Mouse (Mus musculus): ENCODE results near the gene Clmn.

Gene Clmn

DNA sequence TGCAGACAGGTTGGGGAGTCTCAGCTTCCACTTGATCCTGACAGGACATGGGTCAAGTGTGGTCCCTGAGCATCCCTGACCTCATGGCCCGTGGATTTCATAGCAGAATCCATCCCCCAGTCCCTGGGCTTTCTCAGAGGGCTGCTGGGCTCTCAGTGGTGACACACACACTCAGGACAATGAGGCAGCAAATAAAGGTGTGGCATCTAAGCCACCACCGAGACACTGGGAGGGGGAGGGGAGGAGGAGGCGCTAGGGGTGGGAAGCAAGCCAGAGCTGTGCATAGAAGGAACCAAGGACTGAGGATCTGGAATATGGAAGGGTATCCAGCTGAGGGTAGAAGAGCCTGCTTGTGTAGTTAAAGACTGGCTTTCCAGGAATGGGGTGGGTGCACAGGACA, 11.2 kb upstream of the Clmn start:
- DNase-seq = no peak

DNA sequence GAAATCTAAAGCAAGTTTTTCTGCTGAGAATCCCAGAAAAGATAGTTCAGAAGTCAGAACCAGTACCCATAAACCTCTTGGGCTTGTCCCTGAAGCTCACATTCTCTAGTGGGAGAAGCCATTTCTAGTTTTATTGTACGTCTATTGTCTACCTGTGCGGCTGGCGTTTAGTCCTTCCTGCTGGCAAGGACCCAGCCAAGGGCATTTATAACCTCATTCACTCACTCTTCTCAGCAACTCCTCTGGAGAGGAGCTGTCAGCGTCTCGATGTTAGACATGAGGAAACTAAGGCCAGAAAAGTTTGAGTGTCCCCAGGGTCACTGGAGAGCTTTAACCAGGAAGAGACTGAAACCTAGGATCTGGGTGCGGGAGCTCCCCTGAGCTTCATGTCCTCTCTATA, 7.1 kb upstream of the Clmn start:
- no peak for DNase-seq

DNA sequence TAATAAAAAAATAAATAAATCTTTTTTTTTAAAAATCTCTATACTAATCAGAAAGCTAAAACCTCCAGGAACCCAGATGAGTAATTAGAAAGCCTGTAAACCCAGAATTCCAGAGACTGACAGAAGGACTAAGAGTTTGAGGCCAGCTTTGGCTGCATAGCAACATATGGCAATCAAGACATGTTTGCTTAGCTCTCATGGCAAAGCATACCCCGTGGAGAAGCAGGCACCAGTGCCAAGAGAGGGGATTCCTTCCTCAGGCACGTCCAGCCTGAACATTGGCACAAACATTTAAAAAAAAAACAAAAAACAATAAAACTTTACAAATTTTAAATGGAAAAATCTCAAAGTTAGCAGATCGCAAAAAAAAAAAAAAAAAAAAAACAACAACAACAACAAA, 4.9 kb upstream of the Clmn start:
- DNase-seq = no peak

DNA sequence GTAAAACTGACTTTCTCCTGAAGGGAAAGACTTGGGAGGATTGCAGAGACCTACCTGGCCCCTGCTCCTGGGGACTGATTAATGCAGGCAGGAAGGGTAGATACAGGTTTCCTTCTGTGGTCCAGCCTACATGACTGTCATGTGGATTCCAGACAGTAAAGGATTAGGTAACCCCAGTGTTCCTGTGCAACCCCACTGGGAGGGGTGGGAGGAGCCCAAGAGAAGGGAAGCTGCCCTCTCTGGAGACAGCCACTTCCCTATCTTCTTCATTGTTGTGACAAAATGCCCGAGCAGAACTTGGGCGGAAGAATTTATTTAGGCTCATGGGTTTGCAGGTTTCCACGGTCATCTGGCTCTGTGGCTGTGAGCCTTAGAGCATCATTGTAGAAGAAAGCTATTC, 3.6 kb upstream of the Clmn start:
- no peak for DNase-seq

DNA sequence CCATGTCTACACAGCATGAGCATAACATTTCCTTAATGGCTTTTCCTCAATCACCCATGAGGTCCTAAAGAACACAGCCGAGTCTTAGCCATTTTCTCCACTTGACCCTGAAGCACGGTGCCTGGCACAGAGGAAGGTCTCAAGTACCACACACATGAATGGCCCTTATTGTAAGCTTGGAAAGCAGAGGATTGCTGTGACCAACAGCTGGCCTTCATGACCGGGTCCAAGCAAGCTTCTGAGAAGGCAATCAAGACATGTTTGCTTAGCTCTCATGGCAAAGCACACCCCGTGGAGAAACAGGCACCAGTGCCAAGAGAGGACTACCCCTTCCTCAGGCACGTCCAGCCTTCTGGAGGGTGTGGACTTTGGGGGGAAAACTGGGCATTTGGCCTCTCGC, 3.0 kb upstream of the Clmn start:
- no peak for DNase-seq

DNA sequence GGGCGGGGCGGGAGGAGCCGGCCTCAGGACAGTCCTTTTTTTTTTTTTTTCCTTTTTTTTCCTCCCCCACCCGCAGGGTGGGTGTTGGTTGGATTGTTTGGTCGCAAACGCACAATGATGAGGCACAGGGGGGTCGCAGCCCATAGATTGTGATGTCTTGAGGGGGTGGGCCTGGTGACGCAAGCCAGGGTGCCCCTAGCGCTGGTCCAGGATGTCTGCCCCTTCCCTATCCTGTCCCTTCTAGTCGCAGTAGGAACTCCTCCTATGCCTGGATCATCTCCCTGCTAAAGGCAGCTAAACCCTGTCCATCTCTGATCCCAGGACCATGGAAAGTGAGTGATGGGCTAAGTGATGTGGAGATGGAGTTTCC, 275 bp upstream of the Clmn start:
- no peak for DNase-seq

DNA sequence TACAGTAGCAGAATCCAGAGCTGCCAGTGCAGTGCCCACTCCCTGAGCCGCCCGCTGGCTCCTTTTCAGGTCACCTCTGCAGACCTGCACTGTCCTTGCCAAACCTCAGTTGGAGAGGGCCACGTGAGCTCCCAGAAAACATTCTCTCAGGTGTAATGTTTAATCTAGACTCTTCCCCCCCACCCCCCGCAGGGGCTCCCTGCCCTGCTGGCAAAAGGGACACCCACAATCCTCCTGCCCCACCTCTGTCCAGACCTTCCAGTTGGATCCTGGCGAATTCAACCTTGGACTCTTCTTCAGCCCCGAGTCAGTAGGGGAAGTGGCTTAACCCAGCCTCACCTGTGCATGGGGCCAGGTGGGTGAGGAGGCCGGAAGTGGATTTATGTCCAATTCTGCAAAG, 1.2 kb downstream of the Clmn start:
- peak; percentile 89 to 92 for DNase-seq

DNA sequence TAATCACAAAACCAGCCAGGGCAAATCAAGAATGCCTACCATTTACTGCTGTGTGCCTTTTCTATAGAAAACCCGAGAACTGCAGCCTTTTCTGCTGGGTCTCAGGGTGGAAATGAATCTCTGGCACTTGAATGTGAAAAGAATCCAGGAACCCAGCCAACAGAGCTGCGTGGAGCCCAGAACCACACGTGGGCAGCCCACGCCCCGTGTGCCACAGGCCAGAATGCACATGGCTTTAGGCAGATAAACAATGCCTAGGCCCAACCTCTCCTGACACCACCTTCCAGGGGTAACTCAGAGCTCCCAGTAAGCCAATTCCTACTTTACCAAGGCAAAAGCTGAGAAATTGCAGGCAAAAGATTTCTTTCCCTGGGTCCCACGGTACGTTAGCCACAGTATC, 5.7 kb downstream of the Clmn start:
- no peak for DNase-seq

DNA sequence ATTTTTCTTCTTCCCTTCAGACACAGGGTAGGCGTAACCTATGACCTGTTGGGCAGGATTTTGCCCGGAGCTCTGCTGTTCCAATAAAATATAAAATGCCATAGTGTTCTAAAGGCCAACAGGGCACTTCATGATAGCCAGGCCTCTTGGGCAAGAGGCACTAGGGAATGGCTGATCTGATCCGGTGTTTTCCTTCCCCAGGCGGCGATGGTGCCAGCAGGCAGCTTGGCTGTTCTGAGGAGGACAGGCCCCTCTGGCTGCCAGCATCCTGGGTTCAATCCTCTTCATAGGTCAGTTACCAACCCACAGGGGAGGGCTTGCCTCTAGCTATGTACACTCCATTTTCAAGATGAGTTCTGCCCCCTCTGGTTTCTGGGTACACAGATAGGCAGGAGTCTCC, 6.1 kb downstream of the Clmn start:
- DNase-seq = no peak

DNA sequence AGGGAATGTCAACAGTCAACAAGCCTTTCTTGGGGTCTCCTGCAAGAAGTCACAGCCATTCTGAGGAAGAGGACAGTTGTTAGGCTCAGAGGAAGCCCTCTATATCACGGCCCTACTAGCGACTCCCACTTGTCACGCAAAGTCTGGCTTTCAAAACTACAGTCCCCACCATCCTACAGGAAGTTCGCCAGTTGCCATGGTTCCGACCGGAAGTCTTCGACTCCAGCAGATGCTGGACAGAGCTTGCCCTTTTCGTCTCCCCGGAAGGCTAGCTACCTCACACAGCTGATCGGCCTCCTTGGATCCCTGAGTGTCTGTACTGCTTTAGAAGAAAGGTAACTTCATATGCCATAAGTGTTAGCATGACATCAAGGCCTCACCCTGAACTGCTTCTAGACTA, 7.3 kb downstream of the Clmn start:
- no peak for DNase-seq

DNA sequence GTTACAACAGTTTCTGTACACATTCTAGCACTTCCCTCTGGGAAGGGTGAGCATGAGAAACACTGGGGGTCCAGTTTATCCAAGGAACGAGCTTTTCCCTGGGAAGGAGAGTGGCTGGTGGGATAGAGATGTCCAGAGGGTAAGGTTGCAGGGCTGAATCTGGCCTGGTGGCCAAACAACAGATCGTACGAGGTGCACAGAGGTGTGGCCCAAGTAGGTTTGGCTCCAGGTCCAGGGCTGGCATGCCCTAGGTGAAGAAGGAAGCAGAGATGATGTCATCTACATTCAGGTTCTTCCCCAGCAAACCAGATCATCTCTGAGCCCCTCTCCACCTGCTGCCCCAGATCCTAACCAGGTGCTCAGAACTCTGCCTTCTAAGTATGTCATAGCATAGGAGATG, 8.3 kb downstream of the Clmn start:
- no peak for DNase-seq

DNA sequence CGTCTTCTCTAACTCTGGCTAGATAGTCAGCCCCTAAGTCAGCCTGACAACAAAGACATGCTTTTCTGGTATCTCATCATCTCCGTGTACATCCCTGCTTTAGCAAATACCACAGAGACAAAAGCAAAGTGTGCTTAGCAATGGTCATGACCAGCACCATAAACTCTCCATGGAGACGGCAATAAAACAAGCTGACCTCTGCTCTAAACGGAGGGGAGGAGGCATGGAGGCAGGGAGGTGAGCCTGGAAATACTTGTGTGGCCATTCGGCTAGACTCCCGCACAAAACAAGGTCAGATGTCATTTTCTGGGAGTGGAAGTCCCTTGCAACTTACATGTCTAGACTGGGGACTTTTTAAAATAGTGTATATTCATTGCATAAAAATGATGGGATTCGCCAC, 9.3 kb downstream of the Clmn start:
- no peak for DNase-seq

DNA sequence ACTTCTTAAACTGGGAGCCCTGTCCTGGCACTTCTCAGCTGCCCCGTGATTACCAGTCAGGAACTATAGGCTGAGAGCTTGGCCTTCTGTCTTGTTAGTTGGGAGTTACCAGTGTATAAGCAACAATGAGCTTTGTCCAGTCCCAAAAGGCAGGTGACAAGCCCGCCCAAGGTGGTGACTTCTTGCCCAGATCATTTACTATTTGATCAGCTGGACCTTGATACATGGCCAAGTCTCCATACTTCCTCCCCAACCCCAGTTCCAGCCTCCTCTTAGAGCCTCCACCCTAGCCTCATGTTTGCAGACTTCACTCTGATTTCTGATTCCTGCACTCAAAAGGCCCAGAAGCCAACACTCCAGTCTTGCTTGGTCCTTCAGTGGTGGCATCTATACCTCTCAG, 10.1 kb downstream of the Clmn start:
- DNase-seq = no peak

DNA sequence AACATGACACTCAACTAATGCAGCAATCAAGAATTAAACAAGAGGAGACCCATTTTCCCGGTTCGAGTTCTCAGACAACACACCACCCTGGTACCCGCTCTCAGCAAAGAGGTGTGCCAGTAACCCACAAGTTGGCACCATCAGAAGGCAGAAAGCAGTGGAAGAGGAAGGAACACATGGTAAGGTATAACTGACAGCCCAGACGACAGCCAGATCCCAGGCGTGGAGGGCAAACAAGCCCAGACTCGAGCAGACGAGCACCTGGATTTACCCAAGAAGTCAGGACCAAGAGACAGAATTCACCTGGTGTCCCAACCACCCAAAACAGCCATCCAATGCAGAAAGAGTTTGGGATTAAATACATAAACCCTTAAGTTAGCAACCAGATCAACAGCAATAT, 11.5 kb downstream of the Clmn start:
- no peak for DNase-seq

DNA sequence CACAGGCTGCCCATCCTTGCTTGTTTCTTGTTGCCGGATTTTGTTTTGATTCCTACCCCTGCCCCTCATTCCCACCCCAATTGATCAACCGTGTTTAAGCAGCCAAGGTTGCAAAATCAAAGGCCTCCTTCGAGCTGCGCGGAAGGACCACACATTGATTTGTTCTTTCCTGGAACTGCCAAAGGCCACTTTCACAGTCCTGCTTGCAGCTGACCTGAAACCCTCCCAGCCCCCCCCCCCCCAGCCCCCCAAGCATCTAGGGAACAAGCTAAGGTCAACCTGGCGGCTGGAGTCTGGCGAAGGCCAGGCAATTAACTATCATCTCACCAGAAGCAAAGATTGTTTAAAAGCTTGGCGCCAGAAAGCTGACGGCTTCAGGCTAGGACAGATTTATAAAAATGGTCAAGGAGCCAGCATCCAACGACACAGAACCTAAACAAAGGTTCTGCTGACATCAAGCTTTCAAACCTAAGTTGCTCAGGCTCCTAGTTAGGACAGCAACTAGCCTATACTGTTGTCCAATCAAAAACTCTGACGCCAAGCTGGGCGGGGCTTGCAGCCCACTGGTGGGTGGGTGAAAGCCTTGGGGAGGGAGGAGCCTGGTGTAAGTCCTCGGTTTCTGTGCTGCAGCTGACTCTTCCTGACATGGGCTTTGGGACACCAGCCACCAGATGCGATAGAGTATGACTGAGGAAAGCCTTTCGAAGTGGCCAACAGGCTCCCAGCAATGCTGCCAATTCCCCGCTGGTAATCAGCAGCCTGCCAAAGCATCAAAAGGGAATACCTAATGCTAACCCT, 13.0 kb downstream of the Clmn start:
- DNase-seq = peak in 1 of 2 experiments; percentile 57

DNA sequence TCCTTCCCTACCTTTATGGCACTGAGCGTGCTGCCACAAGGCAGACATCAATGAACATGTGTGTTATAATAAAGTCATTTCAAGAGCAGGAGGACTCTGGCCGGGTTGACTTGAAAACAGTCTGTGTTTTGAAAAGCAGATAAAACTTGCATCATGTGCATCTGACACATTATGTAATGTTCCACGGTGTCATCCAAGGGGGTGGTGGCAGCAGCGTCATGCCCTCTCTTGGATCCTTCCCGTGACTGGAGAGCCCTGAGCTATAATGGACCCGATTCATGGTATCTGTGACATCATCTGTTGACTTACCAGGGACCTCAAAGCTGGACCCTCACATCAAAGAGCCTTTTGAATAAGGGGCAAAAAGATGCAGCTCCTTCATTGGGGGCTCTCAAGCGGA, 14.8 kb downstream of the Clmn start:
- no peak for DNase-seq

DNA sequence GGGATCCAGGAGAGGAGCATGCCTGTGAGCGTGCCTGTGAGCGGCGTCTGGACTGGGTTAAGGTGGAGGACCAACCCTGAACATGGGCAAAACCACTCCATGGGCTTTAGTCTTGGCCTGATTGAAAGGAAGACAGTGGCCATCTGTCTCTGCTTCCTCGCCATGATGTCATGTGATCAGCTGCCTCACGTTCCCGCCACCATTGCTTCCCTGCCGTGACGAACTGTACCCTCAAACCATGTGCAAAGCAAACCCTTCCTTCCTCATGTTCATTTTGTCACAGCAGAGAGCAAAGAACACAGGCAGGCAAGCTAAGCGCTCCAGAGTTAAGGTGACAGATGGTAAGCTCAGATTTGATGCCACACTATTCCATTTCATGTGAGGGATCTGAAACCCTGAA, 16.2 kb downstream of the Clmn start:
- DNase-seq = no peak

DNA sequence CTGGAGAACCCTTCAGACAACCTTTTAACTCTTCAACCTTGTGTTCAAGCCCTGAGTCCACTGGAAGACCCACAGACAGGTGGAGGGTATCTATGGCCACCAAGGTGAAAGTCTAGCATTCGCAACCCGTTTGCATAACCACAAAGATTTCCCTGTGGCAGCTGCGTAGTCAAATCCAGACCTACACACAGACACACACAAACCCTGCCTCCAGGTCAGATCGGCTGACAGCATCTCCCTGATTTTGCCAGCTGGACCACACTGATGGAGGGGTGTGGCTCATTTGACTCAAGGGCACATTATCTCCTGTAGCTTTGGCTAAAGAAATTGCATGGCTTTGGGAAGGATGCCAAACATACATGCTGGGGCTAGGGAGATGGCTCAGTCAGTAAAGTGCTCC, 17.6 kb downstream of the Clmn start:
- DNase-seq = no peak

DNA sequence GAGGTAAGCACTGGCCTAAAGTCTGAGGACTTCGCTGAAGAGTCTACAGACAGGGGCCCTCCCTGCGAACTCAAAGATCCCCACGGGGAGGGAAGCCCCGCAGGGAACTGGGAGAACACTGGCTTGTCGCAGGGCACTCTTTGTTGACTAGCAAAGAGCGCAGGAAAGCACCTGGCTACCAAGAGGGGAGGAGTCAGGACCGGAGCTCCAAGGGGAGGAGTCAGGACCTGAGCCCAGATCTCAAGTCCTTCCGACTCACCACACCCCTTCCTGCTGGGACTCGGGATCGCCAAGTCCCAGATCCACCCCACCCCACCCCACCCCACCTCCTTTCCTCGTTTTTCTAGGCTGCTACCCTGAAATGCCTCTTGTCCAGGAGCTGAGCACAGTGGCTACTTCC, 19.2 kb downstream of the Clmn start:
- peak; percentile 62 to 66 for DNase-seq

DNA sequence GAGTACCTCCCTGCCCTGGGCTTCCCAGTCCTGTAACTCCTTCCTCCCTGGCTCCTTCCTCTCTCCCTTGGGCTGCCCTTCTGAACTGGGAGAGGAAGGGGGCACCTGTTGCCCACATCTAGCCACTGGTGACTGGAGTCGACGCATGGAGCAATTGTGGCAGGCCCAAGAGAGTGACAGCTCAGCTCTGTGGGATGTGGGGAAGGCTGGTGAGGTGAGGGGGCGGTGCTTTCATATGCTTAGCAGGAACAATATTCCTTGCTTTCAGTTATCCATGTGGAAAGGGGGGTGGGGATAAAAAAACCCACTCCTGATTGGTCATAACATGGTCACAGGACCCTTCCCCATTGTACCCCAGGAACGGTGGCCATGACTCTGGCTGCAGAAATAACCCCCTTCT, 19.9 kb downstream of the Clmn start:
- DNase-seq = no peak

DNA sequence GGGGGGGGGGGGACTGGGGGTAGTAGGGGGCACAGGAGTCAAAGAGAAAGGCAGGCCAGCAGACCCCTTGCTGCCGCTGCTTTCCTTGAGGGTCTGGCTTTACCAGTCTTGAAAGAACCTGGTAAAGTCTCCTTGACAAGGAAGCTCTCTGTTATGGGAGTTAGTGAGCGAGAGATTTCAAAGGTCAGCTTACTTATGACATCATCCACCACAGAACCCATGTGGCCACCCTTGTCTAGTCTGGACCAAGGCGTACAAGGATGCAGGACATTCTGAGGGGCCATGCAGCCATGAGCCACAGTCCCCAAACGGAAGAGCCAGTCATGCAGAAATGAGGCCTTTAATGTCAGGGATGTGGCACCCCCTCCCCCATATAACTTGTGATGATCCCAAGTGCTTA, 20.6 kb downstream of the Clmn start:
- DNase-seq = no peak

DNA sequence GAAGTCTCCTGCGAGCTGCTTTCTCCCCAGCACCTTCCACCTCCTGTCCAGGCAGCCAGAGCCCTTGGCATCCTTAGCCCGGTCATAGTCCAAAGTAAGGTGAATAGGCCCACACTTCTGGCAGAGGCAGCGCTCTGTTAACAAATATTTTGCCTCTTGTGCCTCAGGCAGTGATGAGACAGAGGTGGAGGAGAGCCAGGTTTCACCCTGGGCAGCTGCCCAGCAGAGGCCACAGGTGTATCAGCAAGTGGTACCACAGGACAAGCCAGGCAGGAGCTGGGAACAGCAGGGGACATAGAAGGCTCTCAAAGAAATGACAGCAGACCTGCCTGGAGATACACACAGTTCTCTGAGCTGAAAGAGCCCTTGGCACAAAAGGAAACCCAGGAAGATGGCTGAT, 23.6 kb downstream of the Clmn start:
- peak; percentile 90 to 91 for DNase-seq

DNA sequence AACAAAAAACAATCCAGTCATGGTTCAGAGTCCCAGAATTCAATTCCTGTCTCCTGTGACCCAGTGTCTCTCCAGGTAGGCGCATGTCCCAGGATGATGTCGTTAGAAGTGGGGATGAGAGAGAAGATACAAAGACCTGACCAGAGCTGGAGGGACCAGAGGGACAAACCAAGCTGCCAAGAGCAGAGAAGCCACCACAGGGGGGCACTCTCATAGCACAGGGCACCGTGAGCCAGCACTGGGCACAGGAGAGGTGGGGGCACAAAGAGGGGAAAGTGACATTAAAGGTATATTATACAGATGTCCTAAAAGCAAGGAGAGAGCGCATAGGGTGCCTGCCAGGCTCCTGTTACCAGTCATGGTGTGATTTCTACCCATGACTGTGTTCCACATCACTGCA, 25.9 kb downstream of the Clmn start:
- peak in 1 of 2 experiments; percentile 65 for DNase-seq

DNA sequence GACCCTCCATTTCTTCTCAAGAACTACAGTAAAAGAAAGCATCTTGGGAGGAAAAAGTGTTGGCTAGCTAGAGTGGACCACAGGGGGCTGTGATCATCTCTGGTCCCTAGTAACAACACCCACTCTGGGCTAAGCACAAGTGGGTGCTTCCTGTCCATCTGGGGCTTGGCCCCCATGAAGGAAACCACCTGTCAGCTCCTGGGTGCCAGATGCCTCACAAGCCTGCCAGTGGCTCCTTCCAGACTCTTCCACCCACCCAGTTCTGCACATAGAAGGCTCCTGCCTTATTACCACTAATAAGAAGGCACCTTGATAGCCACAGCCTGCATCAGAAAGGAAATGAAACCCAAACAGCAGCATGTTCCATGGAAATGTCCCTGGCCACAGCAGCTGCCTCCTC, 26.4 kb downstream of the Clmn start:
- no peak for DNase-seq

DNA sequence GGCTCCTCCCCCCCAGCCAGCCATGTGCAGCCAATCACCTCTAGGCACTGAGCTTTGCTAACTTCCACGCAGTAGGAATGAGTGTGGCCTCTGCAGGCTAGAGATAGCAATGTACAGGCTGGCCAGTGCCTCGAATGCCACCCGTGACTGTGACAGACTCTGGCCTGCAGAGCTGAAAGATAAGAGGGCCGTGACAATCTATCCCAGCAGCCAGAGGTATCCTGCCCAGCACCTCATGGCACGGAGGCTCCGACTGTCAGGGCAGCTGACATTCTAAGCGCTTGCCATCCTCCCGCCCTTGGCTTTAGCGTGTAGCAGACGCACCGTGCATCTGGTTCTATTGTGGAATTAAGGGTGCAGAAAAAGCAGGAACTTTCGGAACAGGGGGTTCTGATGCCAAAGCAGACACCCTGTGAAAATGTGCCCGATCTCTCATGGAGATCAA, 26.9 kb downstream of the Clmn start:
- DNase-seq = no peak
